Mouse (Mus musculus) T-helper 2 cell (primary cell): ENCODE results near the gene Jade1.

Source experiments
- in situ Hi-C: fragments of 300-600 bp; cut with MboI, MseI; formaldehyde crosslinking; loops from one replicate; pipeline ENCODE4 v1.15.1; 2025; ENCODE audit warnings: high pct_unique_total_duplicates

The Jade1 gene

GRCm38 (mm10) chr3:41574720-41575435 is 19.3 kb downstream of the Jade1 start:
- in situ Hi-C loops: loop anchor here (5.0 kb wide), 1 partner anchor 608 kb away; no protein-coding TSS in a partner anchor

DNA sequence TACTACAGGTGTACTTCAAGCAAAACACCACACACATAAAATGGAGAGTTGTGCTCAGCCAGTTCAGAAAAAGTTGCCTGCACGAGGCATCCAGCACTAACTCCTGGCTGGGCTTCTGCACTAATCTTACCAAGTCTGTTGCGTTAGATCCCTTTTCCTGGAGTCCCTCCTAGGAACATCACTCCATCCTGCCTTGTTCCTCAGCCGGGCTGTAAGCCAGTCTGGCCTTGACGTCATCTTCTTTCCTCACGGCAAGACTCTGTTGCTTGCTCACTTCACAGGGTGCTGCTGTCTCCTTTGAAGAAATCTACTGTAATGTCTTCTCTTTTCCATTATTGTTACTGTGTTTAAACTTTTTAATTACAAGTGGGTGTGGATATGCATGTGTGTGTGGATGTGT is 20.4 kb downstream of the Jade1 start:
- in situ Hi-C loops: no loop called here

DNA sequence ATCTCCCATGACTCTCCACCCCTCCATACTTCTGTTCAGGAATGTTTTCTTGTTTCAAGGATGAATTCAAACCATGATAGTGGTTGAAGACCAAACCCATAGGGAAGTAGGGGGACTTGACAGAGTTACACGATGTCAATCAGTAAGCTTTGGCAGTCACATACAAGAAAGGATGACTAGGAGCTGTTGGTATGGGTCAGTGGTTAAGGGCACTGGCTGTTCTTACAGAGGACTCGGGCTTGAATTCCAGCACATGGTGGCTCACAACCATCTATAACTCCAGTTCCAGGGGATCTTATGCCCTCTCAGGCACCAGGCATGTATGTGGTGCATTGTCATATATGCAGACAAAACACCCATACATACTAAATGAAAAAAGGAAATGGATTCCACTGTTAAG is 21.7 kb downstream of the Jade1 start:
- in situ Hi-C loops: no loop called here

GRCm38 (mm10) chr3:41579873-41580272 is 24.3 kb downstream of the Jade1 start:
- in situ Hi-C loops: no loop called here

DNA sequence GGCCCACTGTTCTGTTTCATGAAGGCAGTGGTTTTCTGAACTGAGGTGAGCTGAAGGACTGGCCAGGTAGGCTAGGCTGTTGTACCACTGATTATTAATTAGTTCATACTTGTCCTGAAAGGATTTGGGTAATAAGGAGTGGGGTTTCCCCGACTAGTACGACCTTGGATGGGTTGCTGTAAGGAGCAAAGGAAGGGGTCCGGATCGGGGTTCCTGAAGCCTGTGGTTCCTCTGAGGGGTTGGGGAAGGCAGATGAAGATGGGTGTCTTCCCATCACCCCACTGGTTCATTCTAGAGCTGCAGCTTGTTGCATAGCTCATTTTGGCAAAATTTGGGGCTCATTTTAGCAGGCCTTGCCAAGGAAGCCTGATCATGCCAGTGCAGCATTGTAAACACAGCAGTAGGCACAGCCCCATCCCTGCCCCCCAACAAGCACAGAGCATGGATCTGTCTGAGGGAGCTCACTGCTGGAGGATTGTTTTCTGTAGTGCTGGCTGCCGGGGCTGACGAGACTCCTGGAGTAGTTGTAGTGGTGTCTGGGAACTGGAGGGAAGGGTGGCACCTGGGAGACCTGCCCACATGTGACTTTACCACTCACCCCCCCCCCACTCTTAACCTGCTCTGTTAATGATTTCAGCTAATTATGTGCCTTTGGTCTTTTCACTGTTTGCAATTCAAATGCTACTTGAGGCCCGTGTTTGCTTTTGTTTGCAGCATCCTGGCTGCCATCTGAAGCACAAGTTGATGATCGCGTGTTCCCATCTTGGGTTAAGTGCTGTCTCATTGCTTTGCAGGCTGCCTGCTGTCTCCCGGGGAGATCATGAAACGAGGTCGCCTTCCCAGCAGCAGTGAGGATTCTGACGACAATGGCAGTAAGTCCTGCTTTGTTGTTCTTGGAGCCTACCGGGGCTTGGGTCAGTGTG is 25.1 kb downstream of the Jade1 start:
- in situ Hi-C loops: no loop called here

DNA sequence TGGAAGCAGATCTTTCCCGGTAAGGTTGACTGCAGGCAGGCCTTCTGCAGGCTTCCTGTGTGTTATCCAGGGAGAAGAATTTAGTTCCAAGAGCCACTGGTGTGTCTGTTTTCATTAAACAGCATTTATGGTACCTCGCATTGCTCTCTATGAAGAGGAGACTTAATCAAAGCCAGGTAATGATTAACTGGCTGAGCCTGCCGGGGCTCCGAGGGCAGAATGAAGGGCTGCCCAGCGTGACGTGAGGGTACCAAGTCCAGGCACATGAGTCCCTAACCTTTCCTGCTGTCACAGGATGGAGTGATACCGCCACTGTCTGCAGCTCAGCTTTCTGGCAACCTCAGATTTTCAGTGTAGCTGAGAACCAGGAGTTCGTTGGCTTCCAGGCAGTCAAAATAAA is 25.9 kb downstream of the Jade1 start:
- in situ Hi-C loops: no loop called here

DNA sequence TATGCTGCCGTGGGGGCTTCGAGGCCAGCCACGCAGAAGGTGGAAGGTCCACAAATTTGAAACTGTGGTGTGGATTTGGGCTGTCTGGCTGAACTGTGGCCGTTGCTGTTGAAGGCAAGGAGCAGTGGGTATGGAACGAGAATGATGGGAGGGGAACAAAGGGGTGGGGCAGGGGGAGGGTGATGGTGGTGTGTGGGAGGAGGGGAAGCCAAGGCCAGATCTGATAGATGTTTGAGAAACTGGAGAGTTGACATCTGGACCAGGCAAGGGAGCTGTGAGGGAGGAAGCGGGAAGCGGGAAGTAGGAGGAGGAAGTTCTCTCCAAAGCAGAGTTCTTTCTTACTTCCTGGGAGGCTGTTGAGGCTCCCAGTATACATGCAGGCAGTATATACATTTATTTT is 26.7 kb downstream of the Jade1 start:
- in situ Hi-C loops: no loop called here

GRCm38 (mm10) chr3:41583092-41583491 is 27.6 kb downstream of the Jade1 start:
- in situ Hi-C loops: no loop called here

- in situ Hi-C loops: no loop called here
Measured at GRCm38 (mm10) chr3:41583621-41584020, 28.1 kb downstream of the Jade1 start.

DNA sequence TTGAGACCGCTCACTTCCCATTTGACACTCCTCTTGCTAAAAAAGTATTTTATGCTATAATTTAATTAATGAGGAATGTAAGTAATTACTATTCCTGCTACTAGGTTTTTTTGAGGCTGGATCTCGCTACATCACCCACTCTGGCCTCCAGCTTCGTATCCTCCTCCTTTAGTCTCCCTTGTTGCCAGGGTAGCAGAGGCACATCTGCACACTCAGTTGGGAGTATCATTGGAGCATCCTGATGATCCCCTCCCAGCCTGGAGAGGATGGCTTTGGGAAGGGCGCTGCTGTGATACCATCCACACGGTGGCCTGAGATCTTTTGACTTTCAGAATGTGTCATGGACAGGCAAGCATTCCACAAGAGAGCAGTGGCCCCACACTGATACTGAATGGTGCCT is 30.0 kb downstream of the Jade1 start:
- in situ Hi-C loops: no loop called here

DNA sequence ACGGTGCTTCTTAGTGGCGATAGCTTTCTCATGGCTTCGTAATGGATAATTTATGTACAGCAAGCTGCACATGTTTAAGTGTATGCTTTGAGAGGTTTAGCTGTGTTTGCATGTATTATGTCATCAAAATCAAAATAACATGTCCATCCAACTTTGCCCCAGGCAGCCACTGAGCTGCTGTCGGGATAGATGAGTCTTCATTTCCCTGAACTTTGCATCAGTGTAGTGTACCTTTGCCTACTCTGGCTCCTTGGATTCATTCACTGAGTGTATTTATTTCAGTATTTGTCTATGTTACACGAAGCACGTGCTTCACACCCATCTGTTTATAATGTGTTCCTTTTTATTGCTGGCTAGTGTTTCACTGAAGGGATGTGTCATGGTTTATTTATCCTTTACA is 30.8 kb downstream of the Jade1 start:
- in situ Hi-C loops: no loop called here

DNA sequence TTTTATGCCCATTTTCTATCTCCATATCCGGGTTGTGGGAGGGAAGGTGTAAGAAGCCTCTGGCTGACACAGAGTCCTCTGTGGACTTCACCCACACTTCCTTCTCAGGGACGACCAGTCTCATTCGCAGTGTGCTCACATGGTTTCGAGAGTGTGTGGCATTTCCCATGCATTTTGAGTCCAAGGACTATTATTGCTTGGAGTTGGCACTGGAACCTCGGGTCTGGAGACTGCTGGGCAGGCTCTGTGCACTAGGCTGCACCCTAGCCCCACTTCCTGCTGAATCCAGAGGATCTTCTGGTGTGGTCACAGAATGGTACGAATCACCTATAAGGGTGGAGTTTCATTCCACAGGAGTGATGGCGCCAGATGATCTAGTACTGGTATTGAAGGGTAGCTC is 31.4 kb downstream of the Jade1 start:
- in situ Hi-C loops: no loop called here

- in situ Hi-C loops: no loop called here
Measured at GRCm38 (mm10) chr3:41587588-41587987, 32.1 kb downstream of the Jade1 start.

DNA sequence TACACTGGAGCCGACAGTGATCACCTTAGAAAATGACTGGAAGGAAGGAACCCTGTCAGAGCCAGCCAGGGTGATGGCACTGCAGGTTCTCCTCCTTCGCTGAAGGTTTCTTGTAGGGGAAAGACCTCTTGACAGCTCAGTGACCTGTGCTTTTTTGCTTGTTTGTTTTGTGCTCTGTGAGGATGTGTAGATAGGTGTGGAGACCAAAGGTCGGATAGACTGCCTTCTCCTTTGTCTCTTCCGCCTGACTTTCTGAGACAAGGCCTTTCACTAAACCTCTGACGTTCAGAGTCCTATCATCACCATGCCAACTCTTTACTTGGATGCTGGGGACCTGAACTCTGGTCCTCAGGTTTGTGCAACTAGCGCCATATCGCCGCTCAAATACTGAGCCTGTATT is 33.0 kb downstream of the Jade1 start:
- in situ Hi-C loops: no loop called here

- in situ Hi-C loops: no loop called here
Measured at GRCm38 (mm10) chr3:41589246-41589914, 33.8 kb downstream of the Jade1 start.

GRCm38 (mm10) chr3:41589988-41590387 is 34.5 kb downstream of the Jade1 start:
- in situ Hi-C loops: no loop called here

GRCm38 (mm10) chr3:41590695-41591559 is 35.4 kb downstream of the Jade1 start:
- in situ Hi-C loops: no loop called here

- in situ Hi-C loops: no loop called here
Measured at GRCm38 (mm10) chr3:41591651-41592170, 36.2 kb downstream of the Jade1 start.

- in situ Hi-C loops: no loop called here
Measured at GRCm38 (mm10) chr3:41592805-41593204, 37.3 kb downstream of the Jade1 start.

DNA sequence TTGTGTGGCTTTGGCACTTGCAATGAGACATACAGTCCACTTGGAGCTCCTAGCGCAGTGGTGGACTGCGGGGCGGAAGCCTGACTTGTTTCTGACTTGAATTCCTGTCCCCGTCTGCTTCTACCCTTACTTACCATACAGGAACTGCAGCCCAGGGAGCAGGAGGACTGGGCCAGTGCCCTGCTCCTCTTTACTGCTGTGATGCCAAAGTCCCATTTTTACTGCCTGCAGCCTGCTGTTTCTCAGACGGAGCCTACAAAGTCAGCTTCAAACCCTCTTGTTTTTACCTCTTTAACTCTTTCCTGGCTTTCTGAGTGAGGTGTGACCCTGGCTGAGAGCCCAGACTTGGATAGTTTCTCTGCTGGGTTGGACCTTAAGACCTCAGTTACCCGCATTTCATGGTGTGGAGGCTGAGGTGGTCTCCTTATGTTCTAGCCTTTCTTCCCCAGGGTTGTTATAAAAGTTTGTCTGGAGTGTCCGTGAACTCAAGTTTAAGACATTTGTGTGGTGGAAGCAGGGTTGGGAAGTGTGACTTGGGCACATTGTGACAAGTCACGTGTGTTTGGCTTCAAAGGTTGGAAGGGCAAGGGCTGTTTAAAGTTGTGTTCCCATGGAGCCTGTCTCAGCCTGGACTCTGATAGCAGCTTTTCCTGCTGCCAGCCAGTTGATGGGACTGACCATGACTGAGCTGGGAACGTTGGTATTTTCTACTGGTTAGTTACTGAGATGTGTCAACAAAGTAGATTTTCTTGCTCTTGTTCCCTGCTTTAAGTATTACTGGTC is 38.8 kb downstream of the Jade1 start:
- in situ Hi-C loops: no loop called here
